Mouse (Mus musculus) Patski (cell line): ENCODE results near the gene Fermt1. TPM values are rescaled to one million over a fixed set of nuclear protein-coding genes. Genes with fewer than 3 reads are reported as not detected.

ENCODE experiments used
- ATAC-seq: fragments of 100-300 bp; one replicate; pipeline ENCODE4 v1.8.0; 2021
- CTCF ChIA-PET: fragments of 350-600 bp; sonication (Branson Sonifier 250); formaldehyde crosslinking; loops from one replicate; lab custom pipeline; 2022; ENCODE audit warnings: inconsistent platforms; lab: Charles Lee
- POLR2A ChIA-PET: fragments of 350-600 bp; sonication (Branson Sonifier 250); formaldehyde crosslinking; loops from one replicate; lab custom pipeline; 2022; ENCODE audit warnings: antibody characterized with exemption, inconsistent platforms; lab: Charles Lee
- DNase-seq: peaks from one replicate; pipeline ENCODE4 v3.0.0-alpha.2; 2011; ENCODE audit warnings: low read depth, low spot score
- H3K27me3 ChIP-seq: fragments of 371-371 bp; one replicate; pipeline ENCODE4 v1.5.1; 2021
- CTCF ChIP-seq: fragments of 100-300 bp; IDR thresholded peaks from one replicate; pipeline ENCODE4 v1.5.1; 2021
- in situ Hi-C: fragments of 300-500 bp; cut with MboI; formaldehyde crosslinking; loops from 3 replicates; pipeline ENCODE4 v1.11.1; 2018; ENCODE audit warnings: low pct_unique_long_range_greater_than_20kb, mixed read lengths
- polyA plus RNA-seq: library from polyadenylated mRNA; unstranded; gene quantifications from one replicate; pipeline ENCODE4 v1.2.3, GENCODE M21; 2021

Fermt1 gene
- polyA plus RNA-seq, 1 experiment from 2014 or later = 0.41 TPM

DNA sequence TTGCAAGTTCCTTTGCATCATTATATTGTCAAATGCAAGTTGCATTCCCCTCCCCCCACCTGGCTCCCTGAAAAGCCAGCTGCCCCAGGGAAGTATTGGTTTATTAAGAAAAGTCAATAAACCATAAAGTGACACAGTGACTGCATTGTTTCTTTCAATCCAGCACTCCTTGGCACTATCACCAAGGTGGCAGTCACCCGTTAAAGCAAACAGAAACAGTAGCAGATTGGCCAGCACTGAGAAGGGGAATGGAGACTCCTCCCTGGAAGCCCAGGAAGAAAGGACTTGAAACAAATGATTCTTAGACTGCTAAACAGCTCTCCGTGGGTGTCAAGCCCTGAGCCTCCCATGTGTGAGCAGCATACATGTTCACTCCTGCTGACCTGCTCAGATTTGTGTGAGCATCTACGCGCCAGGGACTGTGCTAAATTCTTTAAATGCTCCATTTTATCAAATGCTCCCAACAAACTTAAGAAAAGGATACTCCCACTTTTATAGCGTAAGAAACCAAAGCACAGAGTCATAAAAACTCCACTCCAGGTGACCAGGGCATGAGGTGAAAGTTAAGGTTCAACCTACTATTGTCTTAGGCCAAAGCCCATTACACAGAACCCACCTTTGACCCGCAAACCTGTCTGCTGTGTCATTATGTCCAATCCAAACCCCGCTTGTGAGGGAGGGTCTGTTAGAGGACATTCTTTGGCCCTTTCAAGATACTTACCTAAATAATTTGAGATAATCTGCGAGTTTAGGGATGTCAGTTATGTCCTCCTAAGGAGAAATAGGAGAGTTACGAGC, 23.4 kb downstream of the Fermt1 start:
- in situ Hi-C loops = loop anchor here (25.0 kb wide), 1 partner anchor 610 kb away; no protein-coding TSS in a partner anchor
- CTCF ChIA-PET = no interaction called here
- peaks cover 5% of the 10 kb centered on the region for H3K27me3 ChIP-seq
- no peak for TF ChIP-seq CTCF
- no peak for DNase-seq
- no peak for ATAC-seq
- POLR2A ChIA-PET = no interaction called here

DNA sequence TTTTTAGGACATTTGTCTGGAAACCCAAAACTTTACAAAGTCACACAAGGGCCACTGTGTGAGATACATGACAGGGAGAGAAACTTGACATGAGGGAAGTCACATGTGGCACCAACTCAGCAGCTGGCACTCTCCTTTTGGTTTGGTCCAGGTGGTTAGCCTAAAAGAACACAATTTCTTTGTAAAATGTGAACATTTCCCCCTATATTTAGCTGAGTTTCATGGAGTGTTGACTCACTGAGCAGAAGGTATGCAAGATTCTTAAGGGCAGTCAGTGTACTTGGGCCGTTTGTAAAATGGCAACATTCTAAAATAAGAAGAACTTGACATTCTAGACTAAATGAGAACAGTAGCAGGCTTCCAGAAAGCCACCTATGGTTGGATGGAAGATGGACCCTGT, 30.9 kb downstream of the Fermt1 start:
- no peaks in the 10 kb centered on the region for H3K27me3 ChIP-seq
- CTCF ChIA-PET = no interaction called here
- DNase-seq = no peak
- no peak for TF ChIP-seq CTCF
- no peak for ATAC-seq
- POLR2A ChIA-PET = no interaction called here
- in situ Hi-C loops = loop anchor here (25.0 kb wide), 1 partner anchor 602 kb away; no protein-coding TSS in a partner anchor

DNA sequence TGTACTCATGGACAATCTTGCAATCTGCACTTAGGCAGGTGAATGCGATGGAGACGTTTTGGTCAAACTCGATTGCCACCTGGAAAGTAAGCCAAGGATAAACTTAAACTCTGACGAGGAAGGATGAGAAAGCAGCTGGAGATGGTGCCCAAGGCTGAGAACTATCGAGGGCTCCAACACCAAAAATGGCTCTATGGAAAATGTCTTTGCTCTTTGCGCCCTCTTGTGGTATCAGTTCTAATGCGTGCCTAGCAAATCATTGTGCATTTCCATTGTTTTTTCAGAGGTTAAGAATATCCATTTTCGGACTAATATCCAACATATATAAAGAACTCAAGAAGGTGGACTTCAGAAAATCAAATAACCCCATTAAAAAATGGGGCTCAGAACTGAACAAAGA, 38.9 kb downstream of the Fermt1 start:
- no peaks in the 10 kb centered on the region for H3K27me3 ChIP-seq
- in situ Hi-C loops = loop anchor here (10.0 to 25.0 kb wide), 2 partner anchors 202 to 594 kb away; no protein-coding TSS in a partner anchor
- TF ChIP-seq CTCF = peak; percentile 64
- DNase-seq (no peak), ATAC-seq (no peak)
- ChIA-PET CTCF (interaction anchor here (1.4 to 1.7 kb wide), 2 partner anchors 52 to 391 kb away, joined by 3 to 5 read pairs; no protein-coding TSS in a partner anchor), POLR2A (no interaction called here)

DNA sequence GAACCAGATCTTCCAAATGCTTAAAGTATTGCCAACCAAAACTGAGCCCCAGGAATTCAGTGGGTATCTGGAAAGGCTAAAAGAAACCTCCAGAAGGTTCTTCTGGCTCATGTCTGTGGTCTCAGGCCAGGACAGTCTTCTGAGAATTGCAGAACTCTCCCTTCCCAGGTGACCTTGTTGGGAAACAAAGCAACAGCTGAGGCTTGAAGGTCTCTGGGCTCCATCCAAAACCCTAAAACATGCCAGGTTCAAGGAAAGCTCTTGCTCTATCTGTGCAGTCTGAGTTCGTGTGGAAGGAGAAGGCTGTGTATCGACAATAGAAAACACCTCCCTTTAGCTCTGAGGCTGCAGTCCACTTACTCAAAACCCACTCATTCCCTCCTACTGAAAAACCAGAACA, 40.7 kb downstream of the Fermt1 start:
- no peaks in the 10 kb centered on the region for H3K27me3 ChIP-seq
- CTCF ChIA-PET = interaction anchor here (1.4 to 1.7 kb wide), 2 partner anchors 50 to 389 kb away, joined by 3 to 5 read pairs; no protein-coding TSS in a partner anchor
- TF ChIP-seq CTCF = no peak
- in situ Hi-C loops = loop anchor here (5.0 to 25.0 kb wide), 4 partner anchors 58 to 593 kb away; partner anchors contain the start of gene Crls1
- no peak for DNase-seq
- POLR2A ChIA-PET = no interaction called here
- ATAC-seq = no peak

DNA sequence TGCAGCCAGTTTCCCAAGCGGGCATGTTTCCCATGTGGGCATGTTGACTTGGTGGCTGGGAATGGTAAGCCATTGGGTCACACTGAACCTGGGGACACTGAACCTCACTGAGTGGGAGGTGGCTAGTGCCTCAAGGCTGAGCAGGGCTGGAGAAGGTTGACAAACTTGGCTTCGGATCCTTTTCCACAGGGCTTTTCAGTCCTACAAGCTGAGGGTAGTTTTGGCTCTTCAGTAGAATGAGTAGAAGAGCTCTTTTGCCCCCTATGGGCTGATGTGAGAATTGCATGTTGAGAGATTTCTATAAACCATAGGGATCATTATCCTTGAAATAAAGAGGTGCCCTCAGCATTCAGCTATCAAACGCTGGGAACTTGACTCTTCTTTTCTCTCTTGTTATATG, 42.2 kb downstream of the Fermt1 start:
- peak; percentile 64 for ATAC-seq
- ChIA-PET POLR2A (no interaction called here), CTCF (interaction anchor here (0.9 to 3.3 kb wide), 14 partner anchors 8 to 387 kb away, joined by 3 to 22 read pairs (median 4); partner anchors contain the start of gene Crls1)
- TF ChIP-seq CTCF = peak; percentile 78
- in situ Hi-C loops = loop anchor here (5.0 to 25.0 kb wide), 4 partner anchors 56 to 591 kb away; partner anchors contain the start of gene Crls1
- H3K27me3 ChIP-seq = no peaks in the 10 kb centered on the region
- peak; percentile 22 for DNase-seq

DNA sequence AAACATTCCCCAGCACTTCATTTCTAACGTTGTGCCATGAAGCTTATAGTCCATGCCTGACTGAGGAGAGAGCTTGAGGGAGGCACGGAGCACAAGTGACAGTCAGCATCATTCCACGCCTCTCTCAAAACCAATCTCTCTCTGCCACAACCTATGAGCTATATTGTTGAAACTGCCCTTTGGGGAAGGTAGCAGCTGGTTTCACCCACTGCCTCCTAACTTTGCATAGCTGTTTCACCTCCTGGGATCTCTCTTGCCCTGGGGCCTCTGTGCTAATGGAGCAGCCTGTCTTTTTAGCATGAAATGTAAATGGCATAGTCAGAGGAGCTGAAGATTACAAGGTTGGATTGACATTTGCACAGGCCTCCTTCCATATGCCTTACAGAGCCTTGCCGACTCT, 43.6 kb downstream of the Fermt1 start:
- no peak for TF ChIP-seq CTCF
- no peak for DNase-seq
- H3K27me3 ChIP-seq = no peaks in the 10 kb centered on the region
- in situ Hi-C loops = loop anchor here (5.0 to 25.0 kb wide), 4 partner anchors 55 to 590 kb away; partner anchors contain the start of gene Crls1
- ChIA-PET CTCF (interaction anchor here (0.9 to 3.3 kb wide), 3 partner anchors 45 to 386 kb away, joined by 4 to 22 read pairs (median 9); no protein-coding TSS in a partner anchor), POLR2A (no interaction called here)
- no peak for ATAC-seq

DNA sequence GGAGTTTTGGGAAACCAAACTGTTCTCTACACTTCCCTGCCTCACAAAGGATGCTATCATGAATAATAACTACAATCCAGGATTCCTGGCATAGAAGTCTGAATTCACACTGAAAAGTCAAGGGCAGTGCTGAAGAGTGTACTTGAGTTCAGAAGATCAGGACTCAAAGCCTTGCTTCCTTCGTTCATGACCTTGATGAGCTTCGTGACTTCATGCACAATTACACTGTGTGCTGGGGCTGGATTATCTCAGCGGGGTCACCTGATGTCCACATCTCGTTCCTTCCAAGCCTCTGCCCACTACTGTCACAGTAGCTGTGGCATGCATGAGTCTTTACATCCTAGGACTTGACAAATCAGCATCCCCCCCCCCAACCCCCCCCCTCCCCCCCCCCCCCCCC, 44.1 kb downstream of the Fermt1 start:
- in situ Hi-C loops = loop anchor here (5.0 to 25.0 kb wide), 4 partner anchors 54 to 589 kb away; partner anchors contain the start of gene Crls1
- H3K27me3 ChIP-seq = no peaks in the 10 kb centered on the region
- ChIA-PET POLR2A (no interaction called here), CTCF (interaction anchor here (3.3 kb wide), 1 partner anchor 44 kb away, joined by 22 read pairs; no protein-coding TSS in a partner anchor)
- DNase-seq (no peak), ATAC-seq (no peak)
- no peak for TF ChIP-seq CTCF

DNA sequence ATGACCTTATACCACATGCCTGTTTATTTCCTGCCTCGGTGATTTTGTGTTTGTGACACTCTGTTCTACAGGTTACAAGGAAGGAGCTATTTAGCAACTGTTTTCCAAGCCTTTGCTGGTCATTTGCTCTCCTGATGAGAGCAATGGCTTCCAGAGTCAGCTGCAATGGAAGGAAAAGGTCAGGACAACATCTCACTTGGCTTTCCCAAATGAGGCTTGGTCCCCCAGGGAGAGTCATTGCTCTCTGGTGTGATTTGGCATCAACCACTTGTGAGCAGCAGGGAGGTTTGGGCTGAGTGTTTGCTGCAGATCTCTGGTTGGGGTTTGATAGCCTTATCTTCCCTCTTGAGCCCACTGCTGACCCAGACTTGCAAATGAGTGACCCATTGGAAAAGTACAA, 45.1 kb downstream of the Fermt1 start:
- ATAC-seq = no peak

DNA sequence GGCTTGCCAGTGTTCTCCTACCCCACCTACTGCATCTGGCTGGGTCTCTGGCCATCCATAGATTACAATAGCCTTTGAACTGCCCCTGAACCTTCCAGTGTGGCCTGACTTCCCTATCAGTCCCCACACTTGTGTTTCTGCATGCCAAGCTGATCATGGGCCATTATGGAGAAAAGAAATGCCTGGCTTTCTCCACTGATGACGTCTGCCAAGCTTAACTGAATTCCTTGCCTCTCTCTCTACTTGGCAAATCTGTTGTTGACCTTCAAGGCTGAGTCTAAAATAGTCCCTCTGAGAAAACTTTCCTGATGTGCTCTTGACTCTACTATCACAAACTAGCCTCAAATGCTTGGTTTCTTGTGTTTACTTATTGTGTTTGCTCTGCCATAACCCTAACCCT, 47.5 kb downstream of the Fermt1 start:
- ATAC-seq (no peak), DNase-seq (no peak)
- peaks cover 6% of the 10 kb centered on the region for H3K27me3 ChIP-seq
- no peak for TF ChIP-seq CTCF
- POLR2A ChIA-PET = interaction anchor here (0.6 kb wide), 1 partner anchor 73 kb away, joined by 3 read pairs; no protein-coding TSS in a partner anchor
- CTCF ChIA-PET = no interaction called here
- in situ Hi-C loops = no loop called here

More for the DNA sequence above, 45.1 kb downstream of the Fermt1 start:
- POLR2A ChIA-PET = no interaction called here
- in situ Hi-C loops = loop anchor here (5.0 to 25.0 kb wide), 4 partner anchors 53 to 588 kb away; partner anchors contain the start of gene Crls1
- no peak for DNase-seq
- CTCF ChIA-PET = no interaction called here
- no peaks in the 10 kb centered on the region for H3K27me3 ChIP-seq
- no peak for TF ChIP-seq CTCF

DNA sequence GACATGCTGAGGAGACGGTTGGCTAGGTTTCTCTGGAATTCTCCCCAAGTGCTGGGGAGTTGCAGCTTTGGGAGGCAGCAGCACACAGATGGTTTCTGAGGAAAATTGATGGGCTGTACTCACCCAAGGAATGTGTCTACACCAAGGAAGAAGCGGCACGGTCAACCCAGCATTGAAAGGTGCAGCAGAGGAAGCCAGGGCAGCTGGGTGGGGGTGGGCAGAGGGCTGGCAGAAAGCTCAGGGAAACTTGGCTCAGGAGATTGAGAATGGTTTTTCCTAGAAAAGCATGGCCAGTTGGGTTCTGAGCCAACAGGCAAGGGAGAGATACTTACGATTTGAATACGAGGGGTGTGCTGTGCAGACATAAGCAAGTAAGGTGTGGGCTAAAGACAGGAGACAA, 51.9 kb downstream of the Fermt1 start:
- TF ChIP-seq CTCF = no peak
- DNase-seq = no peak
- ChIA-PET CTCF (interaction anchor here (1.1 to 1.9 kb wide), 2 partner anchors 10 to 12 kb away, joined by 3 to 7 read pairs; no protein-coding TSS in a partner anchor), POLR2A (no interaction called here)
- H3K27me3 ChIP-seq = peaks cover 6% of the 10 kb centered on the region
- in situ Hi-C loops = no loop called here
- ATAC-seq = no peak
